Mouse (Mus musculus) left cerebral cortex, adult 18-20 months (tissue): ENCODE results near the gene Sctr. TPM values are rescaled to one million over a fixed set of nuclear protein-coding genes. Genes with fewer than 3 reads are reported as not detected.

Source experiments
- DNase-seq, 2 experiments: peaks; one replicate each; pipeline ENCODE4 v3.0.0; 2021 to 2022; ENCODE audit warnings: low spot score in 2 of 2, mixed read lengths in 1 of 2
- total RNA-seq, 2 experiments: library from RNA; stranded (reverse); gene quantifications; 2 replicates each; pipeline ENCODE4 v1.2.3; 2021

Sctr gene
- total RNA-seq, 2 experiments from 2014 or later, result 0.42 TPM; not detected in 1

DNA sequence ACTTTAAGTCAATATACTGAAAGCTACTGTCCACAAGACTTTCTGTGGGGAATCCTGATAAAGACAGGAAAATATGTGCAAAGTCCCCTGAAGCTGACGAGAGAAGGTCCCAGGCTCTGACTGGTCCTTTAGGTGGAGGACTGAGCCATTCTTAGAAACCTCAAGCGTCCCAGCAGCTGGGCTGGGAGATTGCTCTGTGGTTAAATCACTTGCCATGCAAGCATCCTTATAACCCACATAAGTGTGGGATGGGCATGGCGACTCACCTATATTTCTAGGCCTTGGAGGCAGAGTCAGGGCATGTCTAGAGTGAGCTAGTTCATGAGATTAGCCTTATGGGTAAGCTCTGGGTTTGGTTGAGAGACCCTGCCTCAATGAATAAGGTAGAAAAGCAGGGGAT is 59.9 kb downstream of the Sctr start:
- DNase-seq, result no peak

DNA sequence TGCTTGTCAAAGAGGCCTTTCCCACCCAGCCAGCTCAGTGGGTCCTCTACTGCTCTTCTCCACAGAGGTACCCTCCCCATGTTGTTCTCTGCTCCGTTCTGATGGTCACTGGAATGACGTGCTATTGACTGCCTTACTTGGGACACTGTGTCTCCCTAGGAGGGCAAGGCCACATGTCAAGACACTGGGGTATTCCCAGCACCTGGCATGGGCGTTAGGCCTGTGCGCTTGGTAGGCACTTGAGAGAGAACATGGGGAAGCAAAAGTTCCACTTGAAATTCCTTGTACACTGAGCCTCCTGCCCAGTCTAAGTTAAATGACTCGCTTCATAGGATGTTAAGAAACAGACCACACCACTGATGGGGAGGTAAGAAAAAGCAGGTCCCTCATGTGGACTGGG is 62.4 kb downstream of the Sctr start:
- no peak for DNase-seq

DNA sequence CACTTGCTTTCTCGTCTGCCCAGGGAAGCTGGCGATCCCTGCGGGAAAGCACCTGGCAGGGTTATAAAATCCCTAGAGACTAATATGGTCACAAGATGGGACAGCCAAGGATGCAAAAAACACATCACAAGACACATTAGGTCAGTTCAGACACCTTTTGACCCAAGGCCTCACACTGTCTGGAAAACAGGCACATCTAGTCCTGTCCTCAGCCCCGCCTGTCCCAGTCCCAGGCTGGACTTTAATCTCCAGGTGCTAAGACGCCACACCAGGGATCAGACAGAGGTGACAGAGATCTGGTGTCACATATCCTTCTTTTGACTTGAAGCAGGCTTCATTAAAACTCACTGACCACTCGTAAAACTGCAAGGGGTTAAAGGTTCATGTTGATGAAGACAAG is 63.5 kb downstream of the Sctr start:
- no peak for DNase-seq

DNA sequence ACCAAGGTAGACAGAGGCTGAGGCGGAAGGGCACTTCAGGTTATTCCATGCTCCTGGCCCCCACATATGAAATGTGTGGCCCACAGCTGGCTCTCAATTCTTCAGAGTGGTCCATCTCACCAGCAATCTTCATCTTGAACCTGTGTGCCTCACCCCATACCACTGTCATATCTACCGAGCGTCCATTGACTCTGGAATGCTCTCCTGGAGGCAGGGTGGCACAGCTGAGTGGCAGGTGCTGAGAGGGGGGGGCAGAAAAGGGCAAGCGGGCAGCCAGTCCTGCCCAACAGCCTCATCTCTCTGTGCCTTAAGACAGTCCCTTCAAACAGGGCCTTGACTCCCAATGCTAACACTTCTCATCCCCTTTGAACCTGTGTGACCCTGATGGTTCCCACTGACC is 64.4 kb downstream of the Sctr start:
- DNase-seq, result no peak

DNA sequence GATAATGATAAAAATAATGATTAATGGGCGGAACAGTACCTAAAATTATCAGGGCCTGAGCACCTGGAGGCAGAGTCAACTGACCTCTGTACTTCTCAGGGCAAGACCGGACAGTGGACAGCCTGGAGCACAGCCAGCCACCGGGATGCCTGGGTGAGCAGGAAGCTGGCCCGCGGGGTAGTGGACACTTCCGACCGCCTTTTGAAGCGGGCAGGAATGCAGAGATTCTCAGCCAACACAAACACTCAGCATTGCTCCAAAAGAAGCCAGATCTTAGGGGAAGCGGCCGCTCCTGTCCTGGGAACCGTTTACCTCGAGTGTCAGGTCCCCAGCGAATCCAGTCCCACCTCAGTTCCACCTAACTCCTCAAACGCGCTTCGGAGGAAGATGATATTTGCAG is 66.2 kb downstream of the Sctr start:
- DNase-seq, result no peak

DNA sequence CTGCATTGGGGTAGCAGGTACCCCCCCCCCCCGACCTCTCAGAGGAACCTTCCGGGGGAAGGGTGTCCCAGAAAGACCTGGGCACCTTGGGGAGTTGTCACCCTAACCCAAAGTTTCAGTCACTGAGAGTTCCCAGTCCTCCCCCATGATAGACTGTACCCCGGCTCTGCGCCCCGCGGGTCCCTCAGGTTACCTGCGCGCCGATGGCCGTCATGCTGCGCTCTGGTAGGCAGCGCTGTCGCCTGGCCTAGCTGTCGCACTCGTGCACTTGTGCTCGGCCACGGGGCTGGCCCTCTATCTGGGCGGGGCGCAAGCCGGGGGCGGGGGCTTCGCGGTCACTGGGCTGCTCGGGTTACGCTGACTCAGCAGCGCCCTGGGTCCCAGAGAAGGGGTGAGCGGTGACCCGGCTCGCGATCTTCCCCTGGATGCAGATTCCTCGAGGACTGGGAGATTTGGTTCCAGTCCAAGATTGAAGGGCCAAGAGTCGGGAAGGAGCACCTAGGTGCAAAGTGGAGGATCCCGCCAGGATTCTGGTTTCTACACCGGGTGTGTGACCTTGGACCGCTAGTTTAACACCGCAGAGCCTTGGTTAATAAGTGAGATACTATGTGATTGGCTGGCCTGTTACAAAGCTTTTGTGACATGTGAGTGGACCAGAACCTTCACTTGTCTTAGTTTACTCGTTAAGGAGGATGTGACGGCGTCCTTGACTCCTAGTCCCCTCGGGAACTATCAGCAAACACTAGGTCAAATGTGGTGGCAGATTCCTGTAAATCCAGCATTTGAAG is 67.0 kb downstream of the Sctr start, which contains the start of gene Tmem37:
Gene Tmem37, minus strand, starts transcription at position 556 of the 788 bp plus-strand sequence.
- no peak for DNase-seq

DNA sequence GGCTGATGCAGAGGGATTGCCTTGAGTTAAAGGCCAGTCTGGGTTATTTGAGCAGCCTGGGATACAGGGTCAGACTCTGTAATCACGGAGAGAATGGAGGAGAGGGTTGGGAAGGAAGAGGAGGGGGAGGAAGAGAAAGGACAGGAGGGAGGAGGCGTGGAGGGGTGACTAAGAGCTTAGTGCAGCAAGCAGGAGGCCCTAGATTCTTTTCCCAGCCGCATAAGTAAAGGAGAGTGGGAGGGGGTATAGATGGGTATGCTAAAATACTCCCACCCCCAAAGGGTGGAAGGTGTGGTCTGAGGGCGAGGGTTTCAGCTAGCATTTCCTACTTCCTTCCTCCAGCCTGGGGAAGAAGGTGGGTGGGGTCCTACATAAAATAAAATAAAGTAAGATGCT is 67.6 kb downstream of the Sctr start:
- DNase-seq, result no peak

DNA sequence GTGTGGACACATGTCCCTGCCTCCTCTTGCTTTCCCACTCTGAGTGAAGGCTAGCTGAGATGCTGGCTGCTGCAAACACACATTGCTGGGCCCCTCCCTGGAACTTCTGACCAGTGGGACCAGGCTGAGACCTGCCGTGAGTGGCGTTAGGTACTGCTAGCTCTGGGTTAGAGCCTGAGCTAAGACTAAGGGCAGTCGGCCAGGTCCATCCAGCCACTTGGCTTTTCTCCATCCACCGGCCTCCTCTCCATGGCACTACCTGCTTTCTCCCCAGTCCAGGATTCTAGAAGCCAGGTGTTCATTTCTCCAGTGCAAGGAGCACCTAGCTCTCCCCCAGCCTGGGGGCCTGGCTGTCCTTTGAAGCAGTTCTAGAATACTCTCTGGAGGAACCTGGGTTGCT is 68.2 kb downstream of the Sctr start:
- no peak for DNase-seq

DNA sequence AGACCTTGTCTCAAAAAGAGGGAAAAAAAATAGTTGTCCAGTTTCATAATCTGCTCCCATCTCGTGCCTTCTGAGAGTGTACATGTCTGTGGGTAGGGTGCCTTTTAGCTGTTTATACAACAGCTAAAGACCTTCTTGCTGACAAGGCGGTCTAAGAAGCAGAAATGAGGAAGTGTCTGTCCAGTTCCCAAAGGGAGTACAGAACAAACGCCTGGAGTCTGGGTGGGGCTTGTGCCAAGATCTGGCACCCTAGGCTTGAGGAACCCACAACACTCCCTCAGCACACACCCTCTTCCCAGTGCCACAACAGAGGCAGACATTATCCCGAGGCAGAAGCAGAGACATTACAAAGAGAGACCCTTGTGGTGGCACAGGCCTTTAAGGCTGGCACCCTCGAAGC is 68.8 kb downstream of the Sctr start:
- no peak for DNase-seq

DNA sequence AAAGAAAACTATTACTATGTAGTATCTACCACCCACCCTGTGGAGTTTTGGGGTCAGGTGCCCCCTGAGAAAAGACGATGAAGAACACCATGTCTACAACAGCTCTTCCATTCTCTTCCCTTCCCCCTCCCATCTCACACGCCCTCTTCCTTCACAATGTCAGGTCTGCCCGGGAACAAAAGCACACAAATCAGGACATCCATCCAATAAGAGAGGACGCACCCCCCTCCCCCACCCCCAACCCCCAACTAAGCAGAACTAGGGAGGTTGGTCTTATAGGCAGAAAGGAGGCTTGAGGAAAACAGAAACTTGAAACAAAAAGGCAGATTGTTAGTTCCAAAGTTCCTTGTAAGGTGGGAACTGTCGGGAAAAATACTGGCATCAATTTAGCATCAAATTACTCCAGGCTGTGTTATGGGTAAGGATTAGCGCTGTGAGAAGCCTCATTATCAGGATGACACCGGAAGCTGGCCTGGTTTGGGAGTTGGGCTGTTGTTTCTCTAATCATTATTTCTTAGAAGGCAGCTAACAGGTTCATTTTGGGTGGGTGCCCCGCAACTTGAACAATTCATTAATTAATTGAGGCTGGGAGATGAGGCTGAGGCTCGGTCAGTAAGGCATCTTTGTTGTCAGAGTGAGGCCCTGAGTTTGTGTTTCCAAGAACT is 71.2 kb downstream of the Sctr start:
- DNase-seq, result no peak

DNA sequence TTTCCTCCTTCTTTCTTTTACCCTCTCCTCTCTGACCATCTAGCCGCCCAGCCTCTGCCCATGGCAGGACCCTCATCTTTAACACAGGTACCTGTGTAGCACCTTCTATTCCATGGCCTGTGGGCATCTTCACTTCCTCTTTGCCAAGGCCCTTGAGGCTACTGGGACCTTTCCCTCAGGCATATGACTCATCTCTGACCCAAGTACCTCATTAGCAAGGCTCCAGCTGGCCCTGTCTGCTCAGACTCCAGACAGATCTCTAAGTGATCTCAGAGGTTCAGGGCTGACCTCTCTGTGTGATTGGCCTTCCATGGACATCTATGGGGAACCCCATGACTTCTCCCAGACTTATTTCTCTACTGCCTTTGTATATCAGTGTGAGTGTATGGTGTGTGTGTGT is 73.9 kb downstream of the Sctr start:
- DNase-seq, result no peak

DNA sequence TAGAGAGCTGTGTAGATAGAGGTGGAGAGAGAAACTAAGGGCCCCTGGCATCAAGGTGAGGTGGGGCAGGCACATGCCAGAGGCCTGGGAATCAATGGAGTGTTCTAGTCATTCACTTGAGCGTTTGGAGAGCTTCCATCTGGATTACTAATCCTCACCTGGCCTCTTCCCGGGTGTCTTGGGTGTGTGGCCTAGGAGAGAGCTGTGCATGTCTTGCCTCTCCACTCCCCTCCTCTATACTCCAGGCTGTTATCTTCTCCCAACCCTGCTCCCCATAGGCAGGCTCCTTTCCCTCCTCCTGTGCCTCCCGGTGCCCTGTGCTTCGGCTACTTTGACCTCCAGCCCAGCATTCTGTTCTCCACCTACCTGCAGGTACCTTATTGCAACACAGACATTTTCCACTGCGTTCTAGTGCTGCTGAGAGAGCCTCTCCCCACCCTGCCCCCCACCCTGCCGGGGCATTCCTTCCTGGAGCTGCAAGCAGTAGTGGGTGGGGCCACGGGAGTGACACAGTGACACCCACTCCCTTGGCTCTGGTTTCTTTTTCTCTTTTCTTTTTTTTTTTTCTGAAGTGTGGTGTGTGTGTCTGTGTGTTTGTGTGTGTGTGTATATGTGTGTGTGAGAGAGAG is 76.4 kb downstream of the Sctr start:
- no peak for DNase-seq

DNA sequence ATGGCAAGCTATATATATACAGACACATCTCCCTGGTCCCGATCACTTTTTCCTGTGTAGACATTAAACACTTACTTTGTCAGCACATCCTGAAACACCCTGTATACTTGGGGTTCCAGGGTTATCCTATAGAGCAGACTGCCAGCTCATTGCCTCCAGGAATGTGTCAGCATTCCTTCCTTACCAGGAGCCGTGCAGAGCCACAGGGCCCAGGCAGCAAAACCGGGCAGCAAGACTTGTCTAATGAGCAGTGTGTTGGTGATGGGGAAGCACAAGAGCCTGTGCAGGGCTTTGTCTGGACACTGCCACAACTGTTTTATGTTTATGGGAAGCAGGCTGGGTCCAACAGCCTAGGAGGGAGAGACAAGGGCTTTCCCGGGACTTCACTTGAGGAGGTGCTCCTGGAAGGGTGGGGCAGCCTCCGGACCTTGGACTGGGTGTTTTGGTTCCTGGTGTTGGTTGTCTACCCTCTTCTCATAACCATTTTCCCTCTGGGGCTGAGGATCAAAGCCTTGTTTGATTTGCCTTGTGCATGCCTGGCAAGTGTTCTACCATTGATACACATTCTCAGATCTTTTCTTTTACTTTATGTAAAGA is 77.3 kb downstream of the Sctr start:
- DNase-seq, result no peak

DNA sequence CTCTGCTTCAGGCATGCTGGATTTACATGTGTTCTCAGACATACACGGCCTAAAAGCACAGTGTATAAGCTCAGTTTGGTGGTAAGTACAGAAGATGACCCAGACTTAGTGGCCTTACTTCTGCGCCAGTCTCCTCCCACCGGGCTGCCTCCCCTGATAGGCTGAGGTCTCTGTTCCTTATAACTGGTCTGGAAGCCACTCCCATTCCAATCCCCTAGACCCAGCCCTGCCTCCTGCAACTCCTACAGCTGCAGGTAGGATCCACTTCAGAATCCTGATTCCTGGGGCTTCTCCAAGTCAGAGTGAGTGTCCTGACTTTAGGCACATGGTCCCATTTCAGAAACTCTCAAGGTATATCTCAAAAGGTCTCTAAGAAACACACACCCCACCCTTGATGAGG is 79.0 kb downstream of the Sctr start:
- no peak for DNase-seq

DNA sequence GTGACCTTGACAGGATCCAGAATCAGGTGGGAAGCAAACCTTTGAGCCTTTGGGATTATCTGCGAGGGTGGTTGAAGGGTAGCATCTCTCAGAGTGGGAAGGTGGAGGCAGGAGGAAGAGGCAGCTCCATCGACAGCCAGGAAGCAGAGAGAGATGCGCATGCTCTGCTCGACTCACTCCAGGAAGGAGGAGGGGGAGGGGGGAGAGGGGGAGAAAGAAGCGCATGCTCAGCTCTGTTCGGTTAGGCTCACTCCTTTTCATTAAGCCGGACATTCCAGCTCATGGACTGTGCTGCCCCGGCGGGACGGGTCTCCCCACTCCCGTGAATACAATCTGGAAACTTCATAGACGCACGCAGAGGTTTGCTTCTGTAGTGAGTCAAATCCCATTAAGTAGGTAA is 80.0 kb downstream of the Sctr start:
- DNase-seq, result no peak

DNA sequence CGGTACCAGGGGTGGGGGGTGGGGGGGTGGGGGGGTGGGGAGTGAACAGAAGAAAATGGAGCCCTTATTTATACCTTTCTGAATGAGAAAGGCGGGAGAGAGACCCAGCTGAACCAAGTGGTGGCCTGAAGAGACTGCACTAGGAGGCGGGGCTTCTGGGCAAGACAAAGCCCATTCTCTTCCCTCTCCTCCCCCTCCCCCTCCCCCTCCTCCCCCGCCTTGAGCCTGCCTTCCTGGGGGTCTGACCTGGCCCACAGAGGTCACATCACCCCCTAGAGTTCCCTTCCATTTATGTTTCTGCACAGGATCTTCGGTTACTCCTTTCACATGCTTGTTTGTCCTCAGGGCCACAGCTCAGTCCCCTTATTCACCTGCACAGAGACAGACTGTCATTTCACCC is 82.5 kb downstream of the Sctr start:
- no peak for DNase-seq

DNA sequence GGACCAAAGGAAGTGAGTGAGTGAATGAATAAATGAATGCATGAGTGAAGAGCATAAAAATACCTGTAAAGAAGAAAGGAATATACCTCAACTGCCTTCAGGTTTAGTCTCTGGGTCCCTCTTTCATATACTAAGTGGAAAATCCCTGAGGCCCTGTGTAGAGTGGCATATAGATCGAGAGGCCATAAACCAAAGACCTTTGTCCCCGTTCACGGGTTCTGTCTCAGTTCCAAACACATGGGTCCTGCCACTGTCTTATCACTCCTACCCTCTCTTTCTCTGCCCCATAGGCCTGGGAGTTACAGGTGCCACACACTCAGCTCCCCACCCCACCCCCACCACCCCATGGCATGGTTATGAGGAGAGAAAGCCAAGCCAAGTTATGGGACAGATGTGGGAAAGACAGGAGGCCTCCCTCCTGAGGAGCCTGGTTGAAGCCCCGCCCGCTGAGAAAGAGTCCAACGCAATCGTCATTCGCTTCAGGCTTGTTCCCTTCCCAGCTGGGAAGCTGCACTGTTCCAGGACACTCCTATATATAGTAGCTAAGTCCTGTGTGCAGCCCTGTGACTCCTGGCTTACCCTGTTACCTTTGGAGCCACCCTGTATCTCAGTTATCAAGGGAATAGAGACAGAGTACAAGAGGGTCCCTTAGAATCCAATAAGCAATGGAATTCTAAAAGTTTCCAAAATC is 84.3 kb downstream of the Sctr start:
- DNase-seq, result no peak

DNA sequence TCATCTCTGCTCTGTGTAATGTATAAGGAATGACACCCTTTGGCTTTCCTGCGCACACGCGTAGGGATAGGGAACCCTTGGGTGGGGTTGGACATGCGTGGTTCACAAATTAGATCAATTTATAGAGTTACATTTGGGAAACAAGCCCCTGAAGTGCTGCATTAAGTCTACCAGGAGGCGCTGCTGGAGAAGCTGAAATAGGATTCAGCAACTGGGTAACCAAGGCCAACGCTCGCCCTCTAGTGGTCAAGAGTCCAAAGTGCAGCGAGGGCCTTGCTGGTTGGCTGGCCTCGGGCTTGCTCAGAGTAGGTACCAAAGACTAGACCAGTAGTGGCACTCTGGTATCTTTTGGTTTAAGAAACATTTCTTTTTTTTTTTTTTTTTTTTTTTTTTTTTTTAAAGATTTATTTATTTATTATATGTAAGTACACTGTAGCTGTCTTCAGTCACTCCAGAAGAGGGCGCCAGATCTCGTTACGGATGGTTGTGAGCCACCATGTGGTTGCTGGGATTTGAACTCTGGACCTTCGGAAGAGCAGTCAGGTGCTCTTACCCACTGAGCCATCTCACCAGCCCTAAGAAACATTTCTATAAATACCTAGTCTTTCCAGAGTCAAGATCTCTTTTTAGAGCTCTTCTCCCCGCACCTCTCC is 86.9 kb downstream of the Sctr start:
- DNase-seq, result peak; percentile 89 to 94

DNA sequence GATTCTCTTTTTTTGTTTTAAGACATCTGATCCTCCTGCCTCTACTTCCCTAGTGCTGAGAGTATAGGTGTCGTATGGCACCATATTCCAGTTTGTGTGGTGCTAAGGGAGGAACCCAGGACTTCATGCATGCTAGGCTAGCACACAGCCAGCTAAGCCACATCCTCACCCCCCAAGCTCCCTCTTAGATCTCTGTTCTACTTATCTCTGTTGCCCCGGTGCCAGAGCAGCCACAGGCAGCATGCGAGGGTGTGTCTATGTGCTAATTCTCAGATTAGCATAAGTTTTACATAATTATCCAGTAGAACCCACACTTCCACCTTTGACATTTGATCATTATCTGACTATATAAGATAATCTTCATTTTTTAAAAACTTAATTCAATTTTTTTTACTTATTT is 88.2 kb downstream of the Sctr start:
- no peak for DNase-seq

DNA sequence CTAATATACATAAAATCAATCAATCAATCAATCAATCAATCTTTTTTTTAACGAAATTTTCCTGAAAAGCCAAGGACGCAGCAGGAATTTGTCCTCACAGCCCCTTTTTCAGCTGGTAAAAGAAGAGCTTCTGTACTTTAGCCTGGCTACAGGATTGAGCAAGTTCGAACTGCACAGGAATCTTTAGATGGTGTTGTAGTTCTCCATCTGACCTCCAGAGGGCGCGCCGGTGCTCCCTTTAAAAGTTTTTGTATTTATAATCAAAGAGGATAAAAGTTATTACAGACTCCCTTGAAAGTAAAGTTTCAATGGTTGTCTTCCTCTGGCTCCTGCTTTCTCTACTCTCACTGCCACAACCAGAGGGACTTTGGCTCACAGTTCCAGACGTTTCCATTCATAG is 91.6 kb downstream of the Sctr start:
- peak; percentile 73 to 78 for DNase-seq

DNA sequence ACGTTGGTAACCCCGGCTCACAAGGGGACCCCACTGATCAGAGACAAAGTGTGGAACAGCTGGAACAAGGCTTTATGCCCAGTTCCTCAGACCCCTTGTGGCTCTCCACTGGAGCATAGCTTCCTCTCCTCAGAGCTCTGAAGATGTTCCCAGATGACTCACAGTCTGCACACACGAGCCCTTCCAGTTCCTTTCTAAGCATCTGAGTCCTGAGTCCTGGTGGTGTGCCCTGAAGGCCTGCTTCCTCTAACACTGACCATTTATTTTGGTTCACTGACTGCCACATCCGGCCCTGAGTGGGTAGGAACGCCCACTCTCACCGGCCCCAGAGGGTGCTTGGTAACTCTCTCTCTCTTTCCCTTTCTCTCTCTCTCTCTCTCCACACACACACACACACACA is 92.8 kb downstream of the Sctr start:
- DNase-seq, result no peak
